Mouse (Mus musculus) forebrain, embryonic 15.5 days (tissue): ENCODE measurements at regions not wholly inside any gene's neighbourhood (a gene's known extent, or its start where the extent isn't known, plus 50 kb on each side); places are given as distances from the start of the nearest gene placed in this dataset.

Experiments
- ATAC-seq: fragments of 200-750 bp; cut with Nextera tagmentation; replicated peaks from 2 replicates; pipeline ENCODE4 v1.8.0; 2017; ENCODE audit warnings: mild to moderate bottlenecking, moderate TSS enrichment, moderate library complexity
- H3K27ac ChIP-seq: fragments of 300-500 bp; sonication (generic); replicated peaks from 2 replicates; pipeline ENCODE4 v1.5.1; 2015; ENCODE audit warnings: mild to moderate bottlenecking, inconsistent platforms
- H3K27me3 ChIP-seq: fragments of 300-500 bp; sonication (generic); 2 replicates; pipeline ENCODE4 v1.6.1; 2015; ENCODE audit warnings: inconsistent platforms
- H3K36me3 ChIP-seq: fragments of 300-500 bp; sonication (generic); 2 replicates; pipeline ENCODE4 v1.6.1; 2015; ENCODE audit warnings: mild to moderate bottlenecking, inconsistent platforms
- H3K4me1 ChIP-seq: fragments of 300-500 bp; sonication (generic); 2 replicates; pipeline ENCODE4 v1.6.1; 2015; ENCODE audit warnings: inconsistent platforms
- H3K4me2 ChIP-seq: fragments of 300-500 bp; sonication (generic); replicated peaks from 2 replicates; pipeline ENCODE4 v1.6.1; 2015; ENCODE audit warnings: mild to moderate bottlenecking, inconsistent platforms
- H3K4me3 ChIP-seq: fragments of 300-500 bp; sonication (generic); 2 replicates; pipeline ENCODE4 v1.5.1; 2015; ENCODE audit warnings: mild to moderate bottlenecking, inconsistent platforms
- H3K9ac ChIP-seq: fragments of 300-500 bp; sonication (generic); replicated peaks from 2 replicates; pipeline ENCODE4 v1.6.1; 2015; ENCODE audit warnings: mild to moderate bottlenecking, inconsistent platforms
- H3K9me3 ChIP-seq: fragments of 300-500 bp; sonication (generic); 2 replicates; pipeline ENCODE4 v1.6.1; 2016; ENCODE audit warnings: inconsistent platforms
- WGBS: fragments of 180-500 bp; shearing (Covaris S2); methylation state at CpG from one replicate; pipeline ENCODE4 v1.1.7; 2015; ENCODE audit warnings: mixed read lengths; 5-methylcytosine and 5-hydroxymethylcytosine counted together

GRCm38 (mm10) chr1:14485746-14486145 is 1607.4 kb downstream of the 4930444P10Rik start:
- Histone ChIP-seq H3K27me3 (no peaks in the 10 kb centered on the region), H3K4me3 (no peak overlapping the region), H3K9me3 (no peaks in the 10 kb centered on the region), H3K4me2 (no peak overlapping the region), H3K36me3 (no peaks in the 10 kb centered on the region), H3K27ac (no peak overlapping the region), H3K4me1 (no peaks in the 10 kb centered on the region), H3K9ac (no peak overlapping the region)
- ATAC-seq, result no peak
- 38% methylated on average over 2 of the region's 2 CpGs for WGBS

DNA sequence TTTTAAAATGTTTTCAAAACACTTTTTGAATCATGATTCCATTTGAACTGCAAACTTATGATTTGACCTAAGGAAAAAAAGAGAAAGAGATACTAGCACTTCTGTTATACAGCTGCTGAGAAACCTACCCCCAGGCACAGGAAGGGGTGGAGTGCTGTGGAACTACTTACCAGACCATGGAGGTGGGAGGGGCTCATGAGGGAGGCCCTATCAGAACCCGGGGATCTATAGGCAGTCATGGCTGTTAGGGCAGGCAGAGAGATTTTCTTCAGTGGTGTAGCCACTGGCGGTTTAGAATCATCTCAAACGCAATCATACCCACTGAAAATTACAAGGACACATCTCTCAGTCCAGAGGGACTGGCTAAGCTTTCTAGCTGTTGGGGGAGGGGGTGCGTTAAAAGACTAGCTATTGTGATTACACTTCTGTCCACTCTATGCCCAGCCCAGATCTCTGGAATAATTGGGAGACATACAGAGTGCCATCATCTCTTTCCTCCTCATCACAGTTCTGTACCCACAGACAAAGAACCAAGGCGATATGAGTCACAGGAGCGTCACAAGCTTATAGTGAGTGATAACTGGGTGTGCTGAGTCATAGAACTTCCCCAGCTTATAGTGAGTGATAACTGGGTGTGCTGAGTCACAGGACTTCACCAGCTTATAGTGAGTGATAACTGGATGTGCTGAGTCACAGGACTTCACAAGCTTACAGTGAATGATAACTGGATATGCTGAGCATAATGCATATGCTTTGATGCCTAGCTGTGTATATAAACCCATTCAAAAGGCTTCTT is 1608.8 kb downstream of the 4930444P10Rik start:
- Histone ChIP-seq H3K36me3 (no peaks in the 10 kb centered on the region), H3K4me2 (no peak overlapping the region), H3K4me1 (no peaks in the 10 kb centered on the region), H3K27ac (no peak overlapping the region), H3K9ac (no peak overlapping the region), H3K4me3 (no peak overlapping the region), H3K9me3 (no peaks in the 10 kb centered on the region), H3K27me3 (no peaks in the 10 kb centered on the region)
- ATAC-seq, result no peak
- WGBS, result 89% methylated on average over 6 of the region's 6 CpGs

GRCm38 (mm10) chr1:14472294-14472693 is 1620.8 kb downstream of the 4930444P10Rik start:
- Histone ChIP-seq H3K4me3 (no peak overlapping the region), H3K27me3 (no peaks in the 10 kb centered on the region), H3K4me2 (no peak overlapping the region), H3K4me1 (peaks cover 4% of the 10 kb centered on the region; the same call in 1 of the 2 replicates), H3K9me3 (no peaks in the 10 kb centered on the region), H3K36me3 (no peaks in the 10 kb centered on the region), H3K27ac (no peak overlapping the region), H3K9ac (no peak overlapping the region)
- 8% methylated on average over 3 of the region's 3 CpGs for WGBS
- ATAC-seq, result no peak

DNA sequence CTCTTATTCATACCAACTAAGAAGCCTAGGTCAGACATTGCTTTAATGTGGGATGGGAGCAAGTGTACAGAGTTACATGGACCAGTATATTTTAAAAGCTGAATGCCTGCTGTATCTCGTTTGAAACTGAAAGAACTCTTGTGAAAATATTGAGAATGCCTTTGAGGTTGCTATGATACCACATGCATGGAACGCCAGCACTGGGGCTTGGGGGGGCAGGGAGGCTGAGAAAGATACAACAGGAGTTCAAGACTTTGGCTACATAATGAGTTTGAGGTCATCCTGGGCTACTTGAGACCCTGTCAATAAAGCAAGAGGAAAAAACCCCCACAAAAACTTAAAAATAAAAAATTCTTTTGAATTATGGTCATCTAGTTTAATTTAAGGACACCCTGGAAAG is 1621.6 kb downstream of the 4930444P10Rik start:
- no peak for ATAC-seq
- no peaks in the 10 kb centered on the region for H3K36me3 ChIP-seq
- 8% methylated on average over 2 of the region's 2 CpGs for WGBS
- no peak overlapping the region for H3K27ac ChIP-seq
- no peak overlapping the region for H3K4me2 ChIP-seq
- no peak overlapping the region for H3K9ac ChIP-seq
- H3K9me3 ChIP-seq, result no peaks in the 10 kb centered on the region
- no peak overlapping the region for H3K4me3 ChIP-seq
- H3K4me1 ChIP-seq, result peaks cover 4% of the 10 kb centered on the region; the same call in 1 of the 2 replicates
- H3K27me3 ChIP-seq, result no peaks in the 10 kb centered on the region

DNA sequence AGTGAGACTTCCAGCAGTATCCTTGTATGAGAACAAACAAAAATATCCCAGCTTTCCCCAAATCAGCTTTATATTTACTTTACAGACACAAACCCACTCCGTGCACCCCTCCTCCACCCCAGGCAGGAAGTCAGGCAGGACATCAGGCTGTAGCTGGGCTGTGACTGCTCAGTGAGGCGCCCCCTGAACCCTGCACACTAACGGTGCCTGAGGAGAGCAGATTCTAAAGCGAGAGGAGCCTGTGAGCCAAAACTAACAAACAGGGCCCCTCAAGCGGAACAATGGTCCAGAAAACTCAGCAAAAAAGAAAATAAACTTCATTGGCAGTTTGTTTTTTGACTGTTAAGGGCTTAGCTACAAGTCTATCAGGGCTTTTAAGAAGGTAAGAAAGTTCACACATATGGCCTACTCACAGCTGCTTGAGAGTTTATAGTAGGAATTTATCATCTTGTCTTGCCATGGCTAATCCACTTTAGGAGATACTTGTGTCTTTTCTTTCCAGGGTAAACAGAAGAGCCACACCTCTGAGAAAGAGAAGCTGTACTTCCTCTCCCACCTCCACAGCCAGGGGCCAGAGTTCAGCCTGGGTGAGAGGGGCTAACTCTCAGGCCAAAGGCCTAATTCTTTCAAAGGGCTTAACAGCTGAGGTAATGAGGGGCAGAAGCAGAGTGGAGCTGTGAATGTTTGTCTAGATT is 1628.2 kb downstream of the 4930444P10Rik start:
- H3K4me2 ChIP-seq, result no peak overlapping the region
- H3K36me3 ChIP-seq, result no peaks in the 10 kb centered on the region
- ATAC-seq, result no peak
- no peak overlapping the region for H3K4me3 ChIP-seq
- no peak overlapping the region for H3K27ac ChIP-seq
- H3K9me3 ChIP-seq, result no peaks in the 10 kb centered on the region
- H3K4me1 ChIP-seq, result no peaks in the 10 kb centered on the region
- 20% methylated on average over 5 of the region's 5 CpGs for WGBS
- no peak overlapping the region for H3K9ac ChIP-seq
- H3K27me3 ChIP-seq, result no peaks in the 10 kb centered on the region

DNA sequence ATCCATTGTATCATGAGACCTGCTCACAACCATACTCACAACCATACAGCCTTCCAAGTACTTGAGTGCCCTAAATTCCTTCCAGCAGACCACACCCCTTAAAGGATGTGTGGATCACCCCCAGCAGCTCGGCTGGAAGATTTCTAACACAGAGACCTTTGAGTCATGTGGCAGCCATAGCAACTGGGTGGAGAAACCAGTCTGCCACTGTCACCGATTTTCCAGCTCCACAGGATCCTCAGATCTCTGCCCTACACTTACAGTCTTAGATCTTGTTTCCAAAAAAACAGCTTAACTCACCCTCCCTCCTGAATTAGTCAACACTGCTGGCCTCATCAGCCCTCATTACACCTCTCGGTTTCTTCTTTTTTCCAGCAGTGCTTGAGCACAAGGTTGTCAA is 1630.6 kb downstream of the 4930444P10Rik start:
- H3K27ac ChIP-seq, result no peak overlapping the region
- ATAC-seq, result no peak
- WGBS, result 35% methylated on average over 3 of the region's 3 CpGs

DNA sequence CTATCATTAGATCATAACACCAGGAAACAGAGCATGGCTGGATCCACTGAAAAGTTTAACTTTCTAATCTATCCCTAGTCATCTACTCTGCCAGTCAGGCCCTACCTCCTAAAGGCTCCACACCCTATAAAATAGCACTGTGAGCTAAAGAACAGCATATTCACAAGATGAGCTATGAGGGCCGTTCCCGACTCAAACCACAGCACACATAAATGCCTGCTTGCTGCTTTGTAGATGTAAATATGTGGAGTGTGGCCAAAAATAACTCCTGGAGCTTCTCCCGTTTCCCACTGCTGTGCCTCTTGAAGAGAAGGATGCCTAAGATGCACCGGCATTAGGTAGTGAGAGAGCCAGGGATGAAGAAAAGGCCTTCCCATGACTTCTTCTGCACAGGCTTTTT is 1632.3 kb downstream of the 4930444P10Rik start:
- Histone ChIP-seq H3K9me3 (no peaks in the 10 kb centered on the region), H3K4me1 (no peaks in the 10 kb centered on the region), H3K36me3 (no peaks in the 10 kb centered on the region), H3K27me3 (no peaks in the 10 kb centered on the region), H3K27ac (no peak overlapping the region), H3K9ac (no peak overlapping the region), H3K4me2 (no peak overlapping the region), H3K4me3 (no peak overlapping the region)
- ATAC-seq, result no peak
- 74% methylated on average over 4 of the region's 4 CpGs for WGBS

More for the DNA sequence above, 1630.6 kb downstream of the 4930444P10Rik start:
- H3K4me1 ChIP-seq, result no peaks in the 10 kb centered on the region
- H3K4me2 ChIP-seq, result no peak overlapping the region
- no peaks in the 10 kb centered on the region for H3K36me3 ChIP-seq
- no peaks in the 10 kb centered on the region for H3K27me3 ChIP-seq
- no peak overlapping the region for H3K9ac ChIP-seq
- H3K4me3 ChIP-seq, result no peak overlapping the region
- no peaks in the 10 kb centered on the region for H3K9me3 ChIP-seq

DNA sequence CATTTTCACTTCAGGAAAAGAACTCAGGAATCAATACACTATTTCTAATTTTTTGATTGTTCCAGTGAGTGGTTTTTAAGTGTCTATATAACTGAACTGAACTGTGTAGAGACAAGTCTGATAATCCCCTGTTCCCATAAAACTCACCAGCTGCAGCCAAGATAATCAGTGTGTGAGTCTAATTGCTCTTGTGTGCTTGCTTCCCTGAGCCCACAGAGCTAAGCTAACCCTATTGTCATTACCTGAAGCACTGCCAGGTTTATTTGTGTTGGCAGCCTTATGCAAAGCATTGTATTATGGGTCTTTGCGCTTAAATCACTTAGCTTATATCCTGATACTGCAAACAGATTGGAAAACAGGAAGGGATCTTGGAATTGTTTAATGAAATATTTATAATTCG is 1663.8 kb downstream of the 4930444P10Rik start:
- Histone ChIP-seq H3K27me3 (no peaks in the 10 kb centered on the region), H3K9ac (no peak overlapping the region), H3K36me3 (no peaks in the 10 kb centered on the region), H3K4me2 (no peak overlapping the region), H3K9me3 (no peaks in the 10 kb centered on the region), H3K4me3 (no peak overlapping the region), H3K27ac (no peak overlapping the region), H3K4me1 (no peaks in the 10 kb centered on the region)
- whole genome bisulfite sequencing, result 51% methylated on average over 2 of the region's 2 CpGs
- ATAC-seq, result no peak

DNA sequence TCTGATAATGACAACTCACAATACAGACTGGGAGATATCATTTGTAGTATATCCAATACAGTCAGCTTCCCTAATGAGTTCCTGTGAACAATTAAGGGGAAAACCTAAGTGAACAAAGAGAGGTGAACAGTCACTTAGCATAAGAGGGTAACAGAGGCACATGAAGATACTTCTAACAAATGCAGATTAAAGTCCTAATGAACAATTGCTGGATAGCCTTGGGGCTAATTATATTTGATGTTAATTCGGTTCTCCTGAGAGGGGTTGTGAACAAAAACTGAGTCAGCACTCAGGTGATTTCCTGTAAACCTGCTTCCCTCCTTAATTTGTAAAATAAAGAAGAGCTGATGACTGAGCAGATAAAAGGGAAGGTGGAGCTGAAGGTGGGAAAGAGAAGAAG is 1672.1 kb downstream of the 4930444P10Rik start:
- Histone ChIP-seq H3K27me3 (no peaks in the 10 kb centered on the region), H3K4me1 (no peaks in the 10 kb centered on the region), H3K4me3 (no peak overlapping the region), H3K36me3 (no peaks in the 10 kb centered on the region), H3K27ac (no peak overlapping the region), H3K9me3 (no peaks in the 10 kb centered on the region), H3K9ac (no peak overlapping the region), H3K4me2 (no peak overlapping the region)
- WGBS, result 63% methylated on average over 1 of the region's 1 CpGs
- no peak for ATAC-seq

DNA sequence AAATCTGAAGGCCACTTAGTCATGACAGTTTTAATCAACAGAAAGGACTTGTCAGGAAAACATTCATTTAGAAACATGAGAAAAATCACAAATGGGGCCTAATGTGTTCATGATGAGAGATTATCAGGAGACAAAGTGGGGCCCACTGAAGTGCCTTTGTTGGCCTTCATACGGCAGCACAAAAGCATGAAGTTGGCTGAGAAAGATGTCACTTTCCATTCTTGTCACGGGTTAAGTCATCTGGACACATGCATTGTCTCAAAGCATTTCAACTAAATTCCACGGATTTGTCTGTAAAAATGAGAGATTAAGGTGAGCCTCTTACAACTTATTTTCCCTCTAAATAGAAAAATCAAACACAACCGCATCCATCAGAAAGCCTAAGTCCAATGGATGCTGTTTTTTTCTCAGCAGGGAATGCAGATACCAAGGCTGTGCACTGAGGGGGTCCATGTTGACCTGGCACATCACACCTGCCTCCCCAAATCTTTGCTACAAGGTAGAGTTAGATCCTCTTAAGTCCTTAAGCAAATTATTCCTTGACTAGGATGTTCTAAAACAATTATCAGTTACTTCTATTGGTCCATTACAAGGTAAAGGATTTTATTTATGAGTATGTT is 1679.2 kb downstream of the 4930444P10Rik start:
- no peak for ATAC-seq
- 23% methylated on average over 4 of the region's 4 CpGs for WGBS
- H3K27me3 ChIP-seq, result no peaks in the 10 kb centered on the region

DNA sequence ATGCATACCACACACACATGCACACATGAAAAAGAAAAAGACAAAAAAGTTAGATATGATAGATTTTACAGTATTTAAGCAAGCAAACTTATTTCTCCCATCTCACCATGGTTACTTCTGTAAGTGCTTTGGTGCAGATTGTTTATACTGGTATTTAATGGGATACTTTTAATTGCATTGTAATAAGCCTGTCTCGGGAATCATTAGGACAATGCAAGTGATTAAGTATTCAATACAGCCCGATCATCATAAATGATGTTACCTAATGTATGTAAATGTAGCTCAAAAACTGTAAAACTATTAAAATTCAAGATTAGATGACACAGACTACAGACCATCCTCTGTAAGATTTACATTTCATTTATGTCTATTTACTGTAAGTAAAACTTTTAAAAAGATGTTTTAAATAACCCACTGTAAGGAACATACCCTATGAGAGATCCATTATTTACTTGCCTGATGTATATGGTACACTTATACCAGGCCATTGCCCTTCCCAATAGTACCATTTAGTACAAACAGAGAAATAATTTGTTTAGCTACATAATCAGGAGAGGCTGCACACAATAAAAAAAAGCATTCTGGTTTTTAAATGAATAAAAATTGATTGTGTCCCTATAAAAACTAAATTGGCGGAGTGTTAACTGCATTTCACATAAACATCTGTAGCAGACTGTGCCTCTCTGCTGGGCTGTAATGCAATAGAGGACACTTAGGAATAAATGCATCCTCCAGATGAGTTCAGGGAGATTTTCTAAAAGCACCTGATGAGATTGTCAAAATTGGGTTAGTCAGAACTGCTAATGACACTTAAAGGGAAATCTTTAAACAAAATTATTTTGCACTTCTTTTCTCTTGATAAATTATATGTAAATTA is 1722.9 kb downstream of the 4930444P10Rik start:
- no peaks in the 10 kb centered on the region for H3K36me3 ChIP-seq
- H3K4me1 ChIP-seq, result 0 out of 2 replicates have a peak, but pooled peaks cover 4% of the 10 kb centered on the region
- no peak for ATAC-seq
- H3K27ac ChIP-seq, result no peak overlapping the region
- no peak overlapping the region for H3K4me3 ChIP-seq
- WGBS, result 70% methylated on average over 3 of the region's 3 CpGs
- H3K9ac ChIP-seq, result no peak overlapping the region
- H3K9me3 ChIP-seq, result no peaks in the 10 kb centered on the region
- no peak overlapping the region for H3K4me2 ChIP-seq
- H3K27me3 ChIP-seq, result no peaks in the 10 kb centered on the region

More for the DNA sequence above, 1679.2 kb downstream of the 4930444P10Rik start:
- no peak overlapping the region for H3K4me3 ChIP-seq
- H3K4me1 ChIP-seq, result no peaks in the 10 kb centered on the region
- H3K27ac ChIP-seq, result no peak overlapping the region
- H3K9me3 ChIP-seq, result no peaks in the 10 kb centered on the region
- H3K4me2 ChIP-seq, result no peak overlapping the region
- no peaks in the 10 kb centered on the region for H3K36me3 ChIP-seq
- H3K9ac ChIP-seq, result no peak overlapping the region
